Mouse (Mus musculus) embryonic facial prominence, embryonic 11.5 days (tissue): ENCODE results near the gene Wdr27. TPM values are rescaled to one million over a fixed set of nuclear protein-coding genes. Genes with fewer than 3 reads are reported as not detected.

Experiments
- ATAC-seq: fragments of 200-750 bp; cut with Nextera tagmentation; replicated peaks from 2 replicates; pipeline ENCODE4 v1.8.0; 2017; ENCODE audit warnings: low read depth; ENCODE audit not compliant: insufficient number of reproducible peaks, low FRiP score, low TSS enrichment
- DNase-seq: peaks from one replicate; pipeline ENCODE4 v3.0.0-alpha.2; 2015; ENCODE audit warnings: low spot score
- H3K27ac ChIP-seq: fragments of 300-500 bp; sonication (generic); replicated peaks from 2 replicates; pipeline ENCODE4 v1.5.1; 2014; ENCODE audit warnings: mild to moderate bottlenecking, low read depth, low read length, control low read depth
- H3K27me3 ChIP-seq: fragments of 300-500 bp; sonication (generic); 2 replicates; pipeline ENCODE4 v1.6.1; 2014; ENCODE audit warnings: mild to moderate bottlenecking, low read length, moderate library complexity, mixed read lengths; ENCODE audit not compliant: control insufficient read depth, insufficient read depth
- H3K36me3 ChIP-seq: fragments of 300-500 bp; sonication (generic); replicated peaks from 2 replicates; pipeline ENCODE4 v1.6.1; 2014; ENCODE audit warnings: low read depth, mild to moderate bottlenecking, low read length, moderate library complexity, mixed read lengths; ENCODE audit not compliant: control insufficient read depth, insufficient read depth
- H3K4me1 ChIP-seq: fragments of 300-500 bp; sonication (generic); 2 replicates; pipeline ENCODE4 v1.6.1; 2014; ENCODE audit warnings: low read length, mixed read lengths; ENCODE audit not compliant: control insufficient read depth, insufficient read depth
- H3K4me2 ChIP-seq: fragments of 300-500 bp; sonication (generic); 2 replicates; pipeline ENCODE4 v1.6.1; 2014; ENCODE audit warnings: low read depth, mild to moderate bottlenecking, control low read depth, low read length, moderate library complexity
- H3K4me3 ChIP-seq: fragments of 300-500 bp; sonication (generic); 2 replicates; pipeline ENCODE4 v1.5.1; 2014; ENCODE audit warnings: low read depth, low read length, control low read depth
- H3K9ac ChIP-seq: fragments of 300-500 bp; sonication (generic); replicated peaks from 2 replicates; pipeline ENCODE4 v1.6.1; 2014; ENCODE audit warnings: mild to moderate bottlenecking, control low read depth, low read length
- H3K9me3 ChIP-seq: fragments of 300-500 bp; sonication (generic); replicated peaks from 2 replicates; pipeline ENCODE4 v1.6.1; 2016; ENCODE audit warnings: mild to moderate bottlenecking, low read length, inconsistent platforms, mixed read lengths; ENCODE audit not compliant: control insufficient read depth
- WGBS: fragments of 180-500 bp; shearing (Covaris S2); extraction: QIAGEN DNeasy Blood & Tissue Kit; methylation state at CpG from one replicate; pipeline ENCODE4 v1.1.7; 2014; 5-methylcytosine and 5-hydroxymethylcytosine counted together
- polyA plus RNA-seq: library from polyadenylated mRNA; unstranded; fragments of >200 nt; fragmentation: Nextera tagmentation; extraction: Ambion mirVana; gene quantifications from 2 replicates; pipeline ENCODE4 v1.2.1, GENCODE M21; 2014

Wdr27 gene
- polyA plus RNA-seq, 1 experiment from 2014 or later: 4.6 TPM

- no peak for DNase-seq
- Histone ChIP-seq H3K9ac (no peak overlapping the region), H3K4me2 (no peak overlapping the region), H3K4me3 (no peak overlapping the region), H3K27ac (no peak overlapping the region), H3K27me3 (no peaks in the 10 kb centered on the region), H3K9me3 (no peaks in the 10 kb centered on the region), H3K4me1 (no peaks in the 10 kb centered on the region), H3K36me3 (no peaks in the 10 kb centered on the region)
- no peak for ATAC-seq
- WGBS: 88% methylated on average over 2 of the region's 3 CpGs
These were observed 95.2 kb downstream of the Wdr27 start for GRCm38 (mm10) chr17:14847709-14848108.

- ATAC-seq (no peak), DNase-seq (no peak)
- Histone ChIP-seq H3K36me3 (no peaks in the 10 kb centered on the region), H3K9ac (no peak overlapping the region), H3K27me3 (no peaks in the 10 kb centered on the region), H3K4me1 (no peaks in the 10 kb centered on the region), H3K4me3 (no peak overlapping the region), H3K27ac (no peak overlapping the region), H3K4me2 (no peak overlapping the region), H3K9me3 (no peaks in the 10 kb centered on the region)
- WGBS: 60% methylated on average over 5 of the region's 5 CpGs
These were observed 96.1 kb downstream of the Wdr27 start for GRCm38 (mm10) chr17:14846880-14847279.

GRCm38 (mm10) chr17:14826715-14827295 is 116.2 kb downstream of the Wdr27 start:
- Histone ChIP-seq H3K9me3 (no peaks in the 10 kb centered on the region), H3K4me2 (no peak overlapping the region), H3K27ac (no peak overlapping the region), H3K4me1 (no peaks in the 10 kb centered on the region), H3K4me3 (no peak overlapping the region), H3K36me3 (no peaks in the 10 kb centered on the region), H3K27me3 (no peaks in the 10 kb centered on the region), H3K9ac (no peak overlapping the region)
- WGBS: 77% methylated on average over 6 of the region's 6 CpGs
- ATAC-seq: no peak
- no peak for DNase-seq

GRCm38 (mm10) chr17:14824938-14825337 is 118.0 kb downstream of the Wdr27 start:
- Histone ChIP-seq H3K9me3 (no peaks in the 10 kb centered on the region), H3K4me1 (no peaks in the 10 kb centered on the region), H3K27ac (no peak overlapping the region), H3K4me3 (no peak overlapping the region), H3K27me3 (no peaks in the 10 kb centered on the region), H3K36me3 (no peaks in the 10 kb centered on the region), H3K4me2 (no peak overlapping the region), H3K9ac (no peak overlapping the region)
- DNase-seq (no peak), ATAC-seq (no peak)
- WGBS: 67% methylated on average over 5 of the region's 5 CpGs

GRCm38 (mm10) chr17:14817975-14818374 is 125.0 kb downstream of the Wdr27 start:
- H3K4me3 ChIP-seq: no peak overlapping the region
- no peaks in the 10 kb centered on the region for H3K9me3 ChIP-seq
- no peaks in the 10 kb centered on the region for H3K27me3 ChIP-seq
- H3K27ac ChIP-seq: no peak overlapping the region
- DNase-seq: no peak
- H3K4me1 ChIP-seq: no peaks in the 10 kb centered on the region
- H3K9ac ChIP-seq: no peak overlapping the region
- 76% methylated on average over 2 of the region's 2 CpGs for WGBS
- H3K36me3 ChIP-seq: no peaks in the 10 kb centered on the region
- ATAC-seq: no peak
- no peak overlapping the region for H3K4me2 ChIP-seq

GRCm38 (mm10) chr17:14816107-14816506 is 126.9 kb downstream of the Wdr27 start:
- no peaks in the 10 kb centered on the region for H3K4me1 ChIP-seq
- H3K27ac ChIP-seq: no peak overlapping the region
- H3K4me2 ChIP-seq: no peak overlapping the region
- H3K4me3 ChIP-seq: no peak overlapping the region
- H3K36me3 ChIP-seq: no peaks in the 10 kb centered on the region
- WGBS: 76% methylated on average over 3 of the region's 3 CpGs
- DNase-seq (no peak), ATAC-seq (no peak)
- H3K9me3 ChIP-seq: no peaks in the 10 kb centered on the region
- no peak overlapping the region for H3K9ac ChIP-seq
- H3K27me3 ChIP-seq: no peaks in the 10 kb centered on the region

- WGBS: 81% methylated on average over 5 of the region's 5 CpGs
- H3K4me2 ChIP-seq: no peak overlapping the region
- H3K9me3 ChIP-seq: no peaks in the 10 kb centered on the region
These were observed 127.7 kb downstream of the Wdr27 start for GRCm38 (mm10) chr17:14815304-14815703.

GRCm38 (mm10) chr17:14812631-14813030 is 130.3 kb downstream of the Wdr27 start:
- 87% methylated on average over 6 of the region's 6 CpGs for WGBS

More at GRCm38 (mm10) chr17:14815304-14815703, 127.7 kb downstream of the Wdr27 start:
- H3K27ac ChIP-seq: no peak overlapping the region
- H3K4me1 ChIP-seq: no peaks in the 10 kb centered on the region
- DNase-seq (no peak), ATAC-seq (no peak)
- H3K27me3 ChIP-seq: no peaks in the 10 kb centered on the region
- no peak overlapping the region for H3K9ac ChIP-seq
- no peak overlapping the region for H3K4me3 ChIP-seq
- H3K36me3 ChIP-seq: no peaks in the 10 kb centered on the region

More at GRCm38 (mm10) chr17:14812631-14813030, 130.3 kb downstream of the Wdr27 start:
- no peaks in the 10 kb centered on the region for H3K4me1 ChIP-seq
- H3K9ac ChIP-seq: no peak overlapping the region
- H3K9me3 ChIP-seq: no peaks in the 10 kb centered on the region
- DNase-seq (no peak), ATAC-seq (no peak)
- H3K4me3 ChIP-seq: no peak overlapping the region
- no peak overlapping the region for H3K4me2 ChIP-seq
- no peaks in the 10 kb centered on the region for H3K27me3 ChIP-seq
- no peak overlapping the region for H3K27ac ChIP-seq
- H3K36me3 ChIP-seq: no peaks in the 10 kb centered on the region
